Mouse (Mus musculus) olfactory bulb, adult 2 months (tissue): ENCODE measurements at regions not wholly inside any gene's neighbourhood (a gene's known extent, or its start where the extent isn't known, plus 50 kb on each side); places are given as distances from the start of the nearest gene placed in this dataset.

Experiments
- CTCF ChIP-seq: fragments of 200-500 bp; IDR thresholded peaks from 2 replicates; pipeline ENCODE4 v1.5.1; 2012; ENCODE audit warnings: low read depth, mild to moderate bottlenecking, low read length, moderate library complexity; ENCODE audit not compliant: insufficient read depth
- POLR2A ChIP-seq: fragments of 200-500 bp; IDR thresholded peaks from 2 replicates; pipeline ENCODE4 v1.6.1; 2012; ENCODE audit warnings: mild to moderate bottlenecking, low read depth, low read length, moderate library complexity; ENCODE audit not compliant: insufficient read depth

GRCm38 (mm10) chr6:89069108-89069507 lies 167.1 kb downstream of the Tpra1 start:
- TF ChIP-seq CTCF (no peak), POLR2A (no peak)
